Mouse (Mus musculus) lung, postnatal 4 days (tissue): ENCODE measurements around the gene Hip1.

Experiments
- DNase-seq, 2 experiments: peaks; one replicate each; pipeline ENCODE4 v3.0.0; 2021

Gene Hip1

DNA sequence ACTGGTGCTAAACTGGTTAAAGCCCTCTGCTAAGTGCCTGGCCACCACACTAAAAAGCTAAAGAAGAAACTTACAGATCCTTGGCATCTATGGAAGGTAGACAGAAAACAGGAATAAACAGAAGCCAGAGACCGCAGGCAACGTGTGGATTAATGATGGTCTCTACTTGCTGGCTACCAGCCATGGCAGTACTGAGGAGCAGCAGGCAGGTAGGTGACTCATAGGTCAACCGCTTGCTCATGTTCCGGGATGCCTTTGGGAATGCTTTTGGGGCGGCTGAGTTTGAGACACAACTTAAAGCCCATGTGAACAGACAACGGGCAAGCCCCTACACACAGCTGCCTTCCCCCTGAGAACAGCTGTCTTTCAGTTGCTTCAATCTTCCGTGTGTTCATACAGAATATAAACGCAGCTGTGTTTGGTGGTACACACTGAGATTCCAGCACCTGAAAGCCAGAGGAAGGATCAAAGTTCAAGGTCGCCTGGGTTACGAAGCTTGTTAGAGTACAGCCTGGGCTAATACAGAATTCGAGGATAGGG is 13.5 kb downstream of the Hip1 start:
- no peak for DNase-seq

DNA sequence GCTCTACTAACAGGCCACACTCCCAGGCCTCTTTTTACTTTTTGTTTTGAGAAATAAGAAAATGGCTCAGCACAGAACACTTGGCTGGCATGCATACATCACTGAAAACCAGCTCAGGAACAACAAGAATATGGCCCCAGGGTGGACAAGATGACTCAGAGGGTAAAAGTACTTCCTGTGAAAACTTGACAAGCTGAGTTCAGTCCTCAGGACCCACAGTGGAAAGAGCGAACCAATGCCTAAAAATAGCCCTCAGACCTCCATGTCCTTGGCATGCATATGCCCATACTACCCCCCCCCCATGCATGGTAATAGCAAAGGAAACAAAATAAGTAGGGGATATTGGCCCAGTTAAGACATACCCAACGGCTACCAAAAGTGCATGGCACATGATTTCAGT is 15.0 kb downstream of the Hip1 start:
- DNase-seq, result no peak

DNA sequence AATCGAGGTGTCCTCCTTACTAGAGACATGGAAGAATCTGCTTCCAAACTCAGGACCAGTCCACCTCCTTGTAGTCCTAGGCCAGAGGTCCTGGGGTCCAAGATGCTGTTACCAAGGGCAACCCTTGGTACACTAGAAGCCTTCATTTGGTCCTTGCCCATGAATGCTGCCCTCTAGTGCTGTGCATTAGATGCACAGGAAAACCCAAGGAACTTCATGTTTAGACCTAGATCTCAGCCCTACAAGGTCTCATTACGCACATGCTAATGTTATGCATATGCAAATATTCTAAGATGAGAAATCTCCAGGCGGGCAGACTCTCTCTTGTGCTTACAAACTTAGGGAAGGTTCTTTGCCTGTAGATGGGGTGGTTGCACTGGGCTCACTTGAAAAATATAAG is 15.6 kb downstream of the Hip1 start:
- no peak for DNase-seq

GRCm38 (mm10) chr5:135527986-135528385 is 16.9 kb downstream of the Hip1 start:
- no peak for DNase-seq

- peak; percentile 26 to 63 for DNase-seq
These were observed 20.0 kb downstream of the Hip1 start for GRCm38 (mm10) chr5:135524660-135525560.

DNA sequence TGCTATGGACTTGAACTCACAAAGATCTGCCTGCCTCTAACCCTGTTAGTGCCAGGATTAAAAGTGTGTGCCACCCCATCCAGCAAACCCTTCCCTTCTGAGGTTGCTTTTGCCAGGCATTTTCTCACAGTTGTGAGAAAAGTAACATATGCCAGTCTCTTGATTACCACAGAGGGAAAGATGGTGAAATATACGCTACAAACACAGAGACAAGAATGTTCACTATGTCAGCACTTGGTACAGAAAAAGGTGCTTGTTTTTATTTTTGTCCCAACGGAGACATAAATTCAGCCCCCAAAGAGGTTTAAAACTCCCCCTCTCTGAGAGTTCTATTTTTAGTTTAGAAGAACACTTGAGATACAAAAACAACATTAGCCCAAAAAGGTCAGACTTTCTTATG is 20.8 kb downstream of the Hip1 start:
- DNase-seq, result no peak

GRCm38 (mm10) chr5:135522111-135522722 is 22.7 kb downstream of the Hip1 start:
- DNase-seq, result peak in 1 of 2 experiments; percentile 32

DNA sequence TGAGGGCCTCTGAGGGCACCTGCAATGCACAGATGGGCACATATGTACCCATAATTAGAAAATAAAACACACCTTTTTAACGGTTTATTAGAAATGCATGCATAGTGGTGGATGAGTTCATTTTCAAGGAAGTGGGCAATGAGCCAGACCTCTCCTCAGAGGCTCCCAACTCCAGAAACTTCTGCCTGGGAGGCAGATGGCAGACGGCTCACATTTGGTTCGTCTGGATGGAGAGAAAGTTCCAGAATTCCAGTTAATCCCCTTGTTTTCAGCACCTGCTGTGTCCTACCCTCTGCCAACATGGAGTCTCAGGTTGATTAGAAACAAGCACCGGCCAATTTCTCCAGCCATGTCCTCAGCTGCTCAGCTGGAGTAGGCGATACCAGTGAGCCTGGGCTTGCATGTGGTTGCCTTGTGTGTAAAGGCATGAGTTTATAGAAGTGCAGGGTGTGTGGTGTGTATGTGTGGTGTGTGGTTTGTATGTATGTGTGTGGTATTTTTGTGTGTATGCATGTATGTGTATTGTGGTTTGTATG is 27.5 kb downstream of the Hip1 start:
- no peak for DNase-seq

GRCm38 (mm10) chr5:135513131-135513530 is 31.8 kb downstream of the Hip1 start:
- DNase-seq, result no peak

- no peak for DNase-seq
These were observed 33.8 kb downstream of the Hip1 start for GRCm38 (mm10) chr5:135511105-135511504.

GRCm38 (mm10) chr5:135508284-135508683 is 36.6 kb downstream of the Hip1 start:
- peak in 1 of 2 experiments; percentile 43 for DNase-seq

GRCm38 (mm10) chr5:135507561-135508273 is 37.2 kb downstream of the Hip1 start:
- DNase-seq, result no peak

DNA sequence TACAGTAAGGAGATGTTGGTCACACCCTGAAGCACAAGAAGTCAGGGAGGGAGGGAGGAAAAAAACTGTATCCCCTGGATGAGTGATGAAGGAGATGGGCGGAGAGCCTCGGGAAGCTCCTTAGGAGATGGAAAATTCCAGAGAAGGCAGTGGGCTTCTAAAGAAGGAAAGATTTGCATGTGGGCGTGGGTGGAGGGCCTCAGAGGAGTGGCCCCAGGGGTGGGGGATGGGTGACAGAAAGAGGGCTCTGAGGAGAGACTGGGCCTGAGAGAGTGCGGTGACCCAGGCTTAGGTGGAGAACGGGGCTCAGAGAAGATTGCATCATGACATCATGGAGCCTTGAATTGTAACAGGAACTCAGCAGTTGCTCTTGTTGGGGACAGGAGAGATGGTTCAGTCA is 39.5 kb downstream of the Hip1 start:
- DNase-seq, result no peak

GRCm38 (mm10) chr5:135502931-135503330 is 42.0 kb downstream of the Hip1 start:
- no peak for DNase-seq

DNA sequence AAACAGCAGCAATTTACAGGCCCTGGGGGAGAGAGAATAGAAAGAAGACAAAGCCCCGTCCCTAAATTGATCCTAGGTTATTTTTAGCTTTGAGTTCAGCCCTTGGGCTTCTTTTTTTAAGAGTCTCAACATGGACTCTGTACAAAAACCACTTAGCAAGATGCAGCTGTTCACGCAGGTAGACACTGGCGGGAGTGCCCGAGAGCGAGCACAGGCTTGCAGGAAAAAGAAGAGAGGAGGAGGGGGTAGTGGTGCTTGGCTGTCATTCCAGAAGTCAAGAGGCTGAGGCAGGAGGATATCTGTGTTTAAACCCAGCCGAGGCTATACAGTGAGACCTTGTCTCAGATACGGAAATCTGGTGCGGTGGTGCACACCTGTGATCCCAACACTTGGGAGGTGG is 42.9 kb downstream of the Hip1 start:
- DNase-seq, result no peak

DNA sequence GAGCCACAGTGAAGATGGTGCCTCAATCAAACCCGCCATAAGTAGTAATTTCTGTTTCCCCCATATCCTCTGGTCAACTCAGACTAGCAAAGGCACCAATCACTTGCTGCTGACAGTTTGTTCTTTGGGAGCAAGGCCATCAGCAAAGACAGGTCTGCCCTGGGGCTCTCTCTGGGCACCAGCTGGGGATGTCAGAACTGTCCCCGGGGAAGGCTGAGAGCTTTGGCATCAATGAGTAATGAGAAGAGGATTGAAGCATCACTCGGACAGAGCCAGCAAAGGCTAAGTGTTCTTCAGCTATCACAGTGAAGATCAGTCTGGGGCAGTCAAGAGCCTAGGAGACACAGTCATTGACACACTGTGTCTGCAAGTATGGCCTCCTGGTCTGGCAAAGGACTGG is 46.0 kb downstream of the Hip1 start:
- no peak for DNase-seq

DNA sequence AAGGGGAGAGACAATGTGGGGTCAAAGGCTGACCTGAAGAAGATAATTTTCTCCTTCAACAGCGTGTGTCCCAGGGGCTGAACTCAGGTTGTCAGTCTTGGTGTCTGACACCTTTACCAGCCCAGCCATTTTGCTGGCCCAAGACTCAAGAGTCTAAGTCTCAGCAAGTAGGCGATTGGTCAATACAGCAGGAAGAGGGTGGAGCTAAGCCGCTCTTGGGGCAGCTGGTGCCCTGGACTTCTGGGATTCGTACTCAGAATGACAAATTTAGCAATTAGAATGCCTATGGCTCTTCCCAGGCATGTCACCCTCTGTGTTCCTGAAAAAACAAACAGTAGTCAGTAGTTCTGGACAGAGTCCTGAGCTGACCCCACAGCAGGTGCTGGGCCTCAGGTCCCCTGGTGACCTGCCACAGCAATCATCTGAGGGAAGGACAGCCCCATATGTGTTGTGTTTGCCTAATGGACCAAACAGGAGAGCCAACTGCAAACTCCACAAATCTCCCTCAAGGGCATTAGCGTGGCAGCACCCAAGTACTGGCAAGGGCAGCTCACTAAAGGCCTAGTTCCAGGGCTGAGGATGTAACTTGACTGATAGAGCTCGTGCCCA is 47.5 kb downstream of the Hip1 start:
- DNase-seq, result no peak

DNA sequence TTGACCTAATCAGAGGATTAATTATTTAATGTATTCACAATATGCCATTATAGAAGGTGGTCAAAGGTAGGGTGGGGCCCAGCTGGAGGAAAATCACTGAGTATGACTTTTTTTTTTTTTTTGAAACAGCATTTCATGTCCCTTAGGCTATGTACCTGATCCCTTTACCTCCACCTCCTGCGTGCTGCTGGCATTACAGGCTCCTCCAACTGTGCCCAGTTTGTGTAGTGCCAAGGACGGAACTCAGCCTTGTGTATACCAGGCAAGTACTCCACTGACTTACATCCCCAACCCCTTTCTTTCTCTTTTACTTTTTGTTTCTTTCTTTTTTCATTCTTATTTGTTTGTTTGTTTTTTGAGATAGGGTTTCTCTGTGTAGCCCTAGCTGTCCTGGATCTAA is 48.4 kb downstream of the Hip1 start:
- no peak for DNase-seq

DNA sequence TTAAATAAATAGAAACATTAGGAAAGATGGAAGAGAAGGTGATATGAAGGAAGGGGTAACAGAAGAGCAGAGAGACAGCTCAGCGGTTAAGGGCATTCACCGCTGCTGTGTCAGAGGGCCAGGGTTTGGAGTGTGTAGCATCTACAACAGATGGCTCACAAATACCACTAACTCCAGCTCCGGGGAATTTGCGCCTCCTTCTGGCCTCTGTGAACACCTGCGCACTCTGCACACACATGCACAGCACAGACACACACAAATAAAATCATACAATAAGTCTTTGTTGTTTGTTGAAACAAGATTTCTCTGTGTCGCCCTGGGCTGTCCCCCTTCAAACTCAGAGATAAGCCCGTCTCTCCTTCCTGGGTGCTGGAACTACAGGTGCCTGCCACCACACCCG is 49.4 kb downstream of the Hip1 start:
- no peak for DNase-seq

DNA sequence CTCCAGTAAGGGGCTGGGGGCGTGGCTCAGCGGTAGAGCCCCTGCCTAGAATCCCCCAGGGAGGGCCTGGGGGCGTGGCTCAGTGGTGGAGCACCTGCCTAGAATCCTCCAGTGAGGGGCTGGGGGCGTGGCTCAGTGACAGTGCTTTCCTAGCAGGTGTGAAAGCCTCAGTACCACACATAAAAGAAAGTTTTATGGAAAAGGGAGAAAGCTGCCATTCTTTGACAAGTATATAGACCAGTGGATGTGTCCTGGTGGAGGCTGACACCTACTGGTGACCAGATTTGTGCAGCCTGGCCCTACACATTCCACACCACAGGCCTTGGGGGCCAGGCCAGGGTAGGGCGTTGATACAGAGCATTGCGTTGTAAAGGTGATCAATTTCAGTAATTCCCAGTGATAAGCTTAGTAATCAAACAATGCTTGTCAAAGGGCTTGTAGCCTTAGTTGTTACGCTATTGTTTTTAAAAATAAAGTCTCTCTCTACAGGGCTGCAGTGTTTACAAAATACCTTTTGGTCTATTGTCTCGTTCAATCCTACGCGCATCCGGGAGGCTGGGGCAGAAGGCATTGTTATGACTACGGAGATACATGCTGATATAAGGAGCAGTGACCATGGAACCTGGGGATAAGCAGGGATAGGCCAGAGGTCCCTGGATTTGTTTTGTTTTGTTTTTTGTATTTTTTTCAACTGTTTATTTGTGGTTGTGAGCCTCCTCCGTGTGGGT is 50.6 kb downstream of the Hip1 start:
- peak; percentile 62 to 69 for DNase-seq

DNA sequence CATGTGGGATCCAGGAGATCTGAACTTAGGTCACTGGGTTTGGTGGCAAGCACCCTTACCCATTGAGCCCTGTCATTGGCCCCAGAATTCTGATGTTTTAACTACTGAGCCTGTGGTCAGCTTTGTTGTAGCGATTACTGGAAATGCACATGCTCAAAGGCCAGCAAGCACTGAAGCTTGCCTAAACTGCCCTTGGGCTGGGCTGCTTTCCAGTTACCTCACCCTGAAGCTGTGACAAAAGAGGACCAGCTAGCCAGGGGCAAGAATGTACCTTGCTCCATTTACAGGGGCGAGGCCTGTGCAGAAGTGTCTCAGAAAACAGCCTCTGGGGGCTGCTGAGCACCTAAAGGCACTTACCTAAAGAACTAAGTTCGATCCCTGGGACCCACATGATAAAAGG is 51.8 kb downstream of the Hip1 start:
- no peak for DNase-seq

DNA sequence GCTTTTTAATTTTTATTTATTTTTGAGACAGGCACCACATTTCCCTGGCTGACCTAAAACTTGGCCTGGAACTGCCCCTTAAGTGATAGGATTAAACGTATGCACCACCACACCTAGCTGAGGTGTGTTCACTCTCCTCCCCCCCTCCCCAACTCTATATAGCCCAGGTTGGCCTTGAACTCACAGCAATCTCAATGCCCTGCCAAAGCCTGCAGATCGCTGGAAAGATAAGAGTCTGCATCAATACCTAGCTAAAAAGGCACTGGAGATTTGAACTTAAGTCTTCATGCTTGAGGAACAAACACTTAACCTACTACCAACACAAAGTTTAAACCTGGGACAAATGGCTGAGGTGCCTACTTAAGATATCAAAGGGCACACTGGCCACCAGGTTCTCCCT is 52.8 kb downstream of the Hip1 start:
- DNase-seq, result no peak
